Mouse (Mus musculus) midbrain, postnatal 0 days (tissue): ENCODE measurements around the gene Gpx2. TPM values are rescaled to one million over a fixed set of nuclear protein-coding genes. Genes with fewer than 3 reads are reported as not detected.

Experiments used
- ATAC-seq: fragments of 200-750 bp; cut with Nextera tagmentation; 2 replicates; pipeline ENCODE4 v1.8.0; 2017; ENCODE audit warnings: moderate number of reproducible peaks, mild to moderate bottlenecking, moderate TSS enrichment, moderate library complexity; ENCODE audit not compliant: low FRiP score
- DNase-seq: peaks from one replicate; pipeline ENCODE4 v3.0.0-alpha.2; 2015; ENCODE audit warnings: low spot score
- H3K27ac ChIP-seq: fragments of 300-500 bp; sonication (generic); 2 replicates; pipeline ENCODE4 v1.5.1; 2014; ENCODE audit warnings: low read depth, mild to moderate bottlenecking, low read length, mixed read lengths
- H3K27me3 ChIP-seq: fragments of 300-500 bp; sonication (generic); 2 replicates; pipeline ENCODE4 v1.6.1; 2014; ENCODE audit warnings: low read length, control low read depth, mixed read lengths; ENCODE audit not compliant: insufficient read depth
- H3K36me3 ChIP-seq: fragments of 300-500 bp; sonication (generic); 2 replicates; pipeline ENCODE4 v1.6.1; 2014; ENCODE audit warnings: low read length, control low read depth, mixed read lengths; ENCODE audit not compliant: insufficient read depth
- H3K4me1 ChIP-seq: fragments of 300-500 bp; sonication (generic); 2 replicates; pipeline ENCODE4 v1.6.1; 2014; ENCODE audit warnings: mild to moderate bottlenecking, control low read depth, antibody characterized with exemption, low read length, mixed read lengths; ENCODE audit not compliant: insufficient read depth
- H3K4me2 ChIP-seq: fragments of 300-500 bp; sonication (generic); 2 replicates; pipeline ENCODE4 v1.6.1; 2014; ENCODE audit warnings: low read depth, mild to moderate bottlenecking, low read length, mixed read lengths; ENCODE audit not compliant: poor library complexity, severe bottlenecking
- H3K4me3 ChIP-seq: fragments of 300-500 bp; sonication (generic); 2 replicates; pipeline ENCODE4 v1.5.1; 2014; ENCODE audit warnings: low read depth, mild to moderate bottlenecking, low read length, moderate library complexity
- H3K9ac ChIP-seq: fragments of 300-500 bp; sonication (generic); replicated peaks from 2 replicates; pipeline ENCODE4 v1.6.1; 2014; ENCODE audit warnings: mild to moderate bottlenecking, low read length, moderate library complexity, mixed read lengths; ENCODE audit not compliant: poor library complexity, severe bottlenecking
- H3K9me3 ChIP-seq: fragments of 300-500 bp; sonication (generic); 2 replicates; pipeline ENCODE4 v1.6.1; 2016; ENCODE audit warnings: low read length, control low read depth
- CTCF ChIP-seq: IDR thresholded peaks from 2 replicates; pipeline ENCODE4 v1.5.1; 2016; ENCODE audit warnings: antibody characterized with exemption, mild to moderate bottlenecking
- WGBS: fragments of 180-500 bp; shearing (Covaris S2); extraction: QIAGEN DNeasy Blood & Tissue Kit; methylation state at CpG from one replicate; pipeline ENCODE4 v1.1.7; 2014; 5-methylcytosine and 5-hydroxymethylcytosine counted together
- polyA plus RNA-seq: library from polyadenylated mRNA; unstranded; fragments of >200 nt; fragmentation: Nextera tagmentation; extraction: Ambion mirVana; gene quantifications from 2 replicates; pipeline ENCODE4 v1.2.1, GENCODE M21; 2015
- total RNA-seq: library from RNA; depleted of rRNA; stranded (reverse); fragments of >200 nt; gene quantifications from 2 replicates; pipeline ENCODE4 v1.2.3, GENCODE M21; 2014

Gpx2 gene
- total and polyA plus RNA-seq, 2 experiments from 2014 or later, result 0.21 to 0.33 TPM

- Histone ChIP-seq H3K4me1 (peaks cover 14% of the 10 kb centered on the region), H3K4me2 (no peak overlapping the region), H3K9ac (no peak overlapping the region), H3K4me3 (no peak overlapping the region), H3K9me3 (no peaks in the 10 kb centered on the region), H3K27me3 (no peaks in the 10 kb centered on the region), H3K27ac (no peak overlapping the region), H3K36me3 (no peaks in the 10 kb centered on the region)
- 56% methylated on average over 6 of the region's 6 CpGs for WGBS
- DNase-seq, result no peak
- no peak for TF ChIP-seq CTCF
- no peak for ATAC-seq
Measured at GRCm38 (mm10) chr12:76819816-76820215, 24.5 kb upstream of the Gpx2 start.

GRCm38 (mm10) chr12:76818908-76819307 is 23.6 kb upstream of the Gpx2 start:
- DNase-seq, result no peak
- 89% methylated on average over 9 of the region's 9 CpGs for whole genome bisulfite sequencing
- no peaks in the 10 kb centered on the region for H3K27me3 ChIP-seq
- H3K4me2 ChIP-seq, result no peak overlapping the region
- H3K4me3 ChIP-seq, result no peak overlapping the region
- ATAC-seq, result no peak
- no peak overlapping the region for H3K27ac ChIP-seq
- peaks cover 14% of the 10 kb centered on the region for H3K4me1 ChIP-seq
- no peaks in the 10 kb centered on the region for H3K36me3 ChIP-seq
- H3K9me3 ChIP-seq, result no peaks in the 10 kb centered on the region
- no peak for TF ChIP-seq CTCF
- no peak overlapping the region for H3K9ac ChIP-seq

- no peak overlapping the region for H3K9ac ChIP-seq
- no peak for DNase-seq
Measured at GRCm38 (mm10) chr12:76818120-76818519, 22.8 kb upstream of the Gpx2 start.

GRCm38 (mm10) chr12:76817176-76817575 is 21.8 kb upstream of the Gpx2 start:
- WGBS, result 47% methylated on average over 4 of the region's 4 CpGs
- no peak for TF ChIP-seq CTCF
- Histone ChIP-seq H3K27me3 (no peaks in the 10 kb centered on the region), H3K9me3 (no peaks in the 10 kb centered on the region), H3K4me1 (peaks cover 14% of the 10 kb centered on the region), H3K27ac (no peak overlapping the region), H3K36me3 (peaks cover 11% of the 10 kb centered on the region), H3K4me3 (no peak overlapping the region), H3K4me2 (no peak overlapping the region), H3K9ac (no peak overlapping the region)
- DNase-seq, result no peak
- no peak for ATAC-seq

More at GRCm38 (mm10) chr12:76818120-76818519, 22.8 kb upstream of the Gpx2 start:
- WGBS, result 46% methylated on average over 4 of the region's 4 CpGs
- H3K27ac ChIP-seq, result no peak overlapping the region
- H3K4me2 ChIP-seq, result no peak overlapping the region
- no peaks in the 10 kb centered on the region for H3K27me3 ChIP-seq
- H3K4me1 ChIP-seq, result peaks cover 14% of the 10 kb centered on the region
- peaks cover 3% of the 10 kb centered on the region; the same call in 1 of the 2 replicates for H3K36me3 ChIP-seq
- no peak overlapping the region for H3K4me3 ChIP-seq
- no peak for TF ChIP-seq CTCF
- H3K9me3 ChIP-seq, result no peaks in the 10 kb centered on the region
- ATAC-seq, result no peak

DNA sequence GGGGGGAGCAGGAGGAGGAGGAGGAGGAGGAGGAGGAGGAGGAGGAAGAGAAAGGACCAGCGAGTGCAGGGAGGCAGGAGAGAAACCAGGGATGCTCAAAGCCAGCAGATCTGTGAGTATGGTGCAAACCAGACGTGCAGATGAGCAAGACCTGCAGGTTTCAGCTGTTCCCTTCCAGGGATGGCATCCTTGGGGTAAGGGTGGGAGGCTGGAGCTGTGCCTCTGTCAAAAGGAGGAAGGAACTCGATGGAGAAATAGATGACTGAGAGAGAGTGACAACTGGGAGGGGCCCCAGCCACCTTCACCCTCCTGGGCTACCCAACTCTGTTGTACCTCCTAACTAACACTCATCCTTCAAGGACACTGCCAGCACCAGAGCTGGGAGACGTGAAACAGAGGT is 21.4 kb upstream of the Gpx2 start:
- 60% methylated on average over 4 of the region's 4 CpGs for WGBS
- Histone ChIP-seq H3K27ac (no peak overlapping the region), H3K36me3 (peaks cover 11% of the 10 kb centered on the region), H3K4me1 (peaks cover 14% of the 10 kb centered on the region), H3K27me3 (no peaks in the 10 kb centered on the region), H3K9me3 (no peaks in the 10 kb centered on the region), H3K9ac (no peak overlapping the region), H3K4me2 (no peak overlapping the region), H3K4me3 (no peak overlapping the region)
- ATAC-seq (no peak), DNase-seq (no peak)
- TF ChIP-seq CTCF, result no peak

GRCm38 (mm10) chr12:76814120-76814519 is 18.8 kb upstream of the Gpx2 start:
- ATAC-seq (no peak), DNase-seq (no peak)
- no peaks in the 10 kb centered on the region for H3K9me3 ChIP-seq
- no peak overlapping the region for H3K27ac ChIP-seq
- H3K4me3 ChIP-seq, result no peak overlapping the region
- H3K27me3 ChIP-seq, result no peaks in the 10 kb centered on the region
- TF ChIP-seq CTCF, result no peak
- WGBS, result 82% methylated on average over 2 of the region's 2 CpGs
- no peak overlapping the region for H3K4me2 ChIP-seq
- no peaks in the 10 kb centered on the region for H3K4me1 ChIP-seq
- H3K9ac ChIP-seq, result no peak overlapping the region
- peaks cover 11% of the 10 kb centered on the region for H3K36me3 ChIP-seq
